ENCODE assay signal across 9 mouse cellular contexts in genomic region chr10:28955138-28955537, GRCm38 (mm10). TPM values are rescaled to one million over a fixed set of nuclear protein-coding genes. Genes with fewer than 3 reads are reported as not detected.
A peak's percentile ranks its signal among the peaks of the same experiment; 100 is the strongest.
DNase-seq lines count a peak whose midpoint lies in the region; ATAC-seq and TF ChIP-seq lines count a peak whose summit lies in the region.
"Had no signal": no experiment of that assay in that cellular context is flagged by ENCODE, and none has a peak within 500 bp of the region (broad histone marks: within the 10 kb centered on the region; RNA-seq: fewer than 3 reads in every experiment).

No protein-coding gene starts in this region.

- peak; percentile 89 for TF ChIP-seq CTCF in E14TG2a.4 (conservative IDR thresholded peaks at IDR 0.05; ENCODE audit: low read length)

- H3K27ac ChIP-seq in forebrain, embryonic 13.5 days, result no peak overlapping the region
- H3K27ac ChIP-seq in liver, embryonic 13.5 days, result no peak overlapping the region

- no peak overlapping the region for H3K9ac ChIP-seq in forebrain, embryonic 13.5 days
- no peak overlapping the region for H3K9ac ChIP-seq in liver, embryonic 13.5 days

- H3K9me3 ChIP-seq in E14TG2a.4 (ENCODE audit: low read length), result no peaks in the 10 kb centered on the region
- no peaks in the 10 kb centered on the region for H3K9me3 ChIP-seq in forebrain, embryonic 13.5 days (replicated peaks)
- H3K9me3 ChIP-seq in liver, embryonic 13.5 days (replicated peaks), result no peaks in the 10 kb centered on the region

- peak; percentile 80 for DNase-seq in 3T3-L1 (ENCODE audit: low read depth, low spot score)
- DNase-seq in c-Kit-positive CD71-negative TER-119-negative erythroid progenitor cells, embryonic 14.5 days (ENCODE audit: low read depth), result peak; percentile 49
- peak; percentile 46 for DNase-seq in kidney, postnatal 14 days
- DNase-seq in liver, embryonic 13.5 days, result peak; percentile 1
- peak; percentile 39 for DNase-seq in ovary, postnatal 14 days (ENCODE audit: low spot score)
- DNase-seq in natural killer cell, adult 2 months (ENCODE audit: low spot score in 2 of 2), result no peak

- H3K4me1 ChIP-seq in E14TG2a.4 (replicated peaks; ENCODE audit: low read depth, low read length), result no peaks in the 10 kb centered on the region
- no peaks in the 10 kb centered on the region for H3K4me1 ChIP-seq in forebrain, embryonic 13.5 days
- no peaks in the 10 kb centered on the region for H3K4me1 ChIP-seq in liver, embryonic 13.5 days (replicated peaks)

- no peak overlapping the region for H3K4me3 ChIP-seq in E14TG2a.4 (replicated peaks; ENCODE audit: low read length)
- H3K4me3 ChIP-seq in forebrain, embryonic 13.5 days, result no peak overlapping the region
- H3K4me3 ChIP-seq in liver, embryonic 13.5 days (replicated peaks), result no peak overlapping the region

- 48% methylated on average over 4 of the region's 4 CpGs for WGBS in forebrain, embryonic 13.5 days
- 38% methylated on average over 4 of the region's 4 CpGs for WGBS in liver, embryonic 13.5 days (ENCODE audit: insufficient replicate concordance)

- no peaks in the 10 kb centered on the region for H3K36me3 ChIP-seq in E14TG2a.4 (ENCODE audit: insufficient read depth, low read length)
- H3K36me3 ChIP-seq in forebrain, embryonic 13.5 days (ENCODE audit: poor library complexity, severe bottlenecking), result no peaks in the 10 kb centered on the region
- no peaks in the 10 kb centered on the region for H3K36me3 ChIP-seq in liver, embryonic 13.5 days

- H3K4me2 ChIP-seq in forebrain, embryonic 13.5 days, result no peak overlapping the region
- H3K4me2 ChIP-seq in liver, embryonic 13.5 days, result no peak overlapping the region

- ATAC-seq in forebrain, embryonic 13.5 days, result peak; percentile 80
- ATAC-seq in liver, embryonic 13.5 days (ENCODE audit: low read depth), result no peak

- H3K27me3 ChIP-seq in E14TG2a.4 (ENCODE audit: insufficient read depth, low read length), result no peaks in the 10 kb centered on the region; the same call in 1 of the 2 replicates
- no peaks in the 10 kb centered on the region for H3K27me3 ChIP-seq in forebrain, embryonic 13.5 days
- H3K27me3 ChIP-seq in liver, embryonic 13.5 days, result no peaks in the 10 kb centered on the region

RNA-seq across cellular contexts. Expression of gene 2310057J18Rik, which starts 31.0 kb away (rescaled TPM):
- polyA plus RNA-seq in forebrain, embryonic 13.5 days (2015; fragmentation: Nextera tagmentation; extraction: Ambion mirVana), result not detected in 2 replicates
- not detected in 2 replicates for polyA plus RNA-seq in liver, embryonic 13.5 days (2015; fragmentation: Nextera tagmentation; extraction: Ambion mirVana)
- polyA plus RNA-seq: heart, embryonic 16.5 days had no signal

Comparison
In these comparisons a context has a peak if more than half of its experiments do, and no peak if none do; other contexts are left out.
1. DNase-seq: peak in 3T3-L1 (single experiment), c-Kit-positive CD71-negative TER-119-negative erythroid progenitor cells, embryonic 14.5 days (single experiment), kidney, postnatal 14 days (single experiment), liver, embryonic 13.5 days (single experiment) and ovary, postnatal 14 days (single experiment); none in natural killer cell, adult 2 months (0 of 2).